Mouse (Mus musculus): ENCODE measurements around the gene Figla. TPM values are rescaled to one million over a fixed set of nuclear protein-coding genes. Genes with fewer than 3 reads are reported as not detected.

Figla gene
- total RNA-seq, 1 experiment from 2014 or later = not detected

DNA sequence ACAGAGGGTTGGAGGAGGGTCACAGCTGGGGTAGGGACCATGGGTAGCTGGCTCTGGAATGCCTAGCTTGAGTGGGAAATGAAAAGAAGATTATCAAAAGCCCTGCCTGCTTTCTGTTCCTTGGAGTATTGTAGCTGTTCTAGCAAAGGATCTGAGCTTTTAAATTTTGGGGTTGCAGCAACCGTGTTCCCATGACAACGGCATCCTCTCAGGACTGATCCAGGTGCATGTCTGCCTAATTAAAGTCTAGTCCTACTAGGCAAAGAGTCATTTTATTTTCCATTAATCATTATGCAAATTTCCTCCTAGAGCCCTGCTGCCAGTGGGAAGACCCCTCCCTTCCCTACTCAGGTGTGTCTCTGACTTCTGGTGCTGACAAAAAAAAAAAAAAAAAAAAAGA is 46.7 kb downstream of the Figla start:
- ATAC-seq (ENCODE audit: extremely low read depth, insufficient number of reproducible peaks, low FRiP score, poor library complexity, severe bottlenecking) = no peak

DNA sequence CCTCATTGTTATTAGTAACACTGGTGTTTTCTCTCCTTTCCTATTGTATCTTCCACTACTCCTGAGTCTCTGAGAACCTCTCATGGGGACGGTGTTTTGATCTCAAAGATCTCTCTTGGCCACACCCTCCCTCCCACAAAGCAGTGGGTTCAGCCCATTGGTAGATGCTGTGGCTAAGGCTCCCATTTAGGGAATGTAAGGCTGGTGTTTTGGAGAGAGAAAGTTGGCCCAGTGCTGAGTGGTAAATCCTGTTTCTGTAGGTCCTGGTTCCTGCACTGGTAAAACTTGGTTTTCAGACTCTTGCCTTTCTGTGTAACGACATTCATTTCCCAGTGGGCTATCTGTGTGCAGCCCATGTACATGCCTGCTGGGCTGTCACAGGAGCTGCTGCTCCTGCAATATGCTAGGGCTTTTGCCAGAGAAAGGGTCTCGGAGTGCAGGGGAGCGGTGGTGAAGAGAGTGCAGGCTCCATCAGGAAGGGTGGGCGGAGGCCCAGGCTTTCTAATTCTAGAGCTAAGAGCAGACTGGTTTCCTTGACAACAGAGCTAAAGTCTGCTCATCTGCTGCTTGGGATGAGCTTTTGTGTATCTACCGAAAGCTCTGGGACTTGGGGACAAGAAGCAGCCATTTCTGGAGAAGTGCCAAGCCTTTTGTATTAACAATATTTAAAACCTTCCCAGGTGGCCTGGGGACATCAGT is 48.5 kb downstream of the Figla start:
- no peak for ATAC-seq (ENCODE audit: extremely low read depth, insufficient number of reproducible peaks, low FRiP score, poor library complexity, severe bottlenecking)

DNA sequence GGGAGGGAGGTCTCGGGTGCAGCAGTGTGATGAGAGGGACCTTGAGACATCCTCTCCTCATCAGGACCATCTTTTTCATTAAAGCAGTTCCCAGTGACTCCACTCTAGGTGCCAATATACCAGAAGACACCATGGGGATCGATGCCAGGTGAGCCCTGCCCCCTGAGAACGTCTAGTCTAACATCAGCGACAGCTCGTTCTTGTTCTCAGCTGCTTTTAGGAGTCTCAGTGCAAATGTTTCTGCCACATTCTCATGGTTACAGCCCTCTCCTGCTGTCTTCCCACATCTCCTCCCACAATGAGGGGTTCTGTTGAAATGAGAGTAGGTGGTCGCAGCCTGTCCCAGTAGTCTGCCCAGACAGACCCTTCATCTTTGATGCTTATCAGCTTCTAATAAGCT is 50.8 kb downstream of the Figla start:
- no peak for ATAC-seq (ENCODE audit: extremely low read depth, insufficient number of reproducible peaks, low FRiP score, poor library complexity, severe bottlenecking)

DNA sequence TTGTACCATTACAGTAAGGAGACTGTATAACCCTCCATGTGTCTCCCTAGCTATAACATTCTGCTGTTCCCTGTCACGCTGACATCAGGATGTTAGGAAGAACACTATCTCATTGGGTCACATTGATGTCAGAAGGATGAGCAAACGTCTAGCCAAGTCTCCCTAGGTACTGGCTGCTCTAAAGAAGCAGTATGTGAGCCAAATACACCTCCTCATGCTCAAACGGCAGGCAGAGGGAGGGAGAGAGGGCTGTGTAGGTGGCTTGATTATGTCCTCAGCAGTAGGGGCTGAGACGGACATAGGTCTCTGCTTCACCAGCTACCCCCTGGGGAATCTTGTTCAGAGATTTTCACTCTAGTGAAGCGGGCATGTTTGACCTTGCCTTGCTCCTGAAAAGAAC is 51.2 kb downstream of the Figla start:
- no peak for ATAC-seq (ENCODE audit: extremely low read depth, insufficient number of reproducible peaks, low FRiP score, poor library complexity, severe bottlenecking)

DNA sequence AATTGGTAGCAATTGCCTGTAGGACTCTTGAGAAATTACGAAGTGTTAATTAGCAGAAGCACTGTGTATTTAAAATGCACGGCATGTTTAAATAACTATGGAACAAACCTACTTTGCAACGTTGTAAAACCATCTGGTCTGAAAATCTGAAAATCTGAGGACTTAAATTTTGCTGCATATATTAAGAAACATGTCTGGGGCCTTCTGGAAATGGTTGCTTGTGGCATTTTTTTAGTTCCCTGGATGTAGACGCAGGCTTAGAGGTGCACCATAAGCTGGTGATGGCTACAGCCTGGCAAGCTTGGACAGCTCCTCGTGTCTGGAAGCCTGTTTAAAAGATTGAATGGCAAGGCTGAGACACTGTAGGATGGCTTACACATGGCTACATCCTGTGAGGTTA is 53.0 kb downstream of the Figla start:
- no peak for ATAC-seq (ENCODE audit: extremely low read depth, insufficient number of reproducible peaks, low FRiP score, poor library complexity, severe bottlenecking)

DNA sequence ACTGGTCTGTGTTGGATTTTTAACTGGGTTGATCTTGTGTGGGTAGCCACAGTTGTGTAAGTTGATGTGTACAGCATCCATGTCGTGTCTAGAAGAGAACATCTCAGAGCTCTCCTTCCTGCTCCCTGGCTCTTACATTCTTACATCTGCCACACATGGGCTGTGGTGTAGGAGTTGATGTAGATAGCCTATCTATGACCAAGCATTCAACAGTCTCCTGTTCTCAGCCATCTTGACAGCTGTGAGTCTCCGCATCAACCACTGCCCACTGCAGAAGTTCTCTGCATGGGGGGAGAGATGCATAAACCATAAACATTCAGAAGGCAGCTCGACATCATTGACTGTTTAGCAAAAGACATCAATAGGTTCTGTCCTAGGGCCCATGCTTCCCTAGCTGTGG is 53.9 kb downstream of the Figla start:
- ATAC-seq (ENCODE audit: extremely low read depth, insufficient number of reproducible peaks, low FRiP score, poor library complexity, severe bottlenecking) = no peak

DNA sequence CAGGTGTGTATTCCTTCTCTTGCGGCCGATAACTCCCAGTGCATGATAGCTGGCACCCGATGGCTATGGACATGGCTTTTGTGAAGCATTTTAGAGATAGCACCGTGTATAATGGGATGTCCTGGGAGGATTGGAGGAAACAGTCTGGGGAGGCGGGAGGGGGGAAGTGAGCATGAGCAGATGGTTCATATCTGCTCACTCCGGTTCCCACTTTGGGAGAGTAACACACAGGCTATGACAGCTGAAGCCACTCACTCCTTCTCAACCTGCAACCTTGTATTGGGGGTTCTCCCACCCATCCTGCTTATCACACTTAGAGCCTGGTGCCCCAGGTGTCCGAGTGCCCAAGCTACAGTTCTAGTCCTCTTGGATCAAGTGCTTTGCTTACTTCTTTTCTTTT is 54.3 kb downstream of the Figla start:
- ATAC-seq (ENCODE audit: extremely low read depth, insufficient number of reproducible peaks, low FRiP score, poor library complexity, severe bottlenecking) = no peak

Other genes starting within 250 kb of the Figla start
- gene Nat8f6, start 195.2 kb upstream of the Figla start, total RNA-seq (2017) = not detected in 2 replicates
- not detected in 2 replicates for gene Nat8f5, start 195.2 kb upstream of the Figla start, total RNA-seq (2017)
- gene Nat8, start 184.1 kb upstream of the Figla start, total RNA-seq (2017) = not detected in 2 replicates
- not detected in 2 replicates for gene Nat8f2, start 147.0 kb upstream of the Figla start, total RNA-seq (2017)
- 2.6 and 3.6 TPM in 2 replicates for gene Nat8f4, start 111.3 kb upstream of the Figla start, total RNA-seq (2017)
- 13.8 and 19.0 TPM in 2 replicates for gene Tprkb, start 104.3 kb upstream of the Figla start, total RNA-seq (2017)
- 3.7 and 11.6 TPM in 2 replicates for gene Nat8f1, start 100.5 kb upstream of the Figla start, total RNA-seq (2017)
- gene Dusp11, start 54.5 kb upstream of the Figla start, total RNA-seq (2017) = 102 and 134 TPM in 2 replicates
- 0.37 TPM in 1 of 2 replicates, not detected in the other for gene Add2, start 12.5 kb downstream of the Figla start, total RNA-seq (2017)
- 1.3 TPM in 1 of 2 replicates, not detected in the other for gene Tgfa, start 179.1 kb downstream of the Figla start, total RNA-seq (2017)

All from neutrophil, adult 5-6 weeks (primary cell).